Mouse (Mus musculus) small intestine, adult 2 months (tissue): Measurements from ENCODE around the gene Sec16b.

Experiments
- CTCF ChIP-seq: fragments of 200-500 bp; IDR thresholded peaks from 2 replicates; pipeline ENCODE4 v1.5.1; 2012; ENCODE audit warnings: low read depth, mild to moderate bottlenecking, control low read depth, inconsistent platforms, low read length, moderate library complexity, mixed read lengths; ENCODE audit not compliant: insufficient replicate concordance, insufficient read length; ENCODE audit errors: extremely low read depth
- POLR2A ChIP-seq: fragments of 200-500 bp; IDR thresholded peaks from 2 replicates; pipeline ENCODE4 v1.6.1; 2012; ENCODE audit warnings: low read depth, mild to moderate bottlenecking, control low read depth, inconsistent platforms, low read length, moderate library complexity

- no peak for TF ChIP-seq CTCF
- TF ChIP-seq POLR2A, result no peak
These were observed 41.3 kb upstream of the Sec16b start for GRCm38 (mm10) chr1:157465194-157465593.
